Mouse (Mus musculus) olfactory bulb, adult 2 months (tissue): ENCODE measurements around the gene Hyal3.

Experiments
- CTCF ChIP-seq: fragments of 200-500 bp; IDR thresholded peaks from 2 replicates; pipeline ENCODE4 v1.5.1; 2012; ENCODE audit warnings: low read depth, mild to moderate bottlenecking, low read length, moderate library complexity; ENCODE audit not compliant: insufficient read depth
- POLR2A ChIP-seq: fragments of 200-500 bp; IDR thresholded peaks from 2 replicates; pipeline ENCODE4 v1.6.1; 2012; ENCODE audit warnings: mild to moderate bottlenecking, low read depth, low read length, moderate library complexity; ENCODE audit not compliant: insufficient read depth

- no peak for TF ChIP-seq CTCF
- TF ChIP-seq POLR2A: no peak
These were observed 24.5 kb downstream of the Hyal3 start for GRCm38 (mm10) chr9:107605041-107605661.
